Mouse (Mus musculus) ovary, adult 10 weeks (tissue): ENCODE data around the gene Kifc1. TPM values are rescaled to one million over a fixed set of nuclear protein-coding genes. Genes with fewer than 3 reads are reported as not detected.

ENCODE experiments used
- polyA plus RNA-seq: library from polyadenylated mRNA; stranded (reverse); fragments of 350-450 nt; fragmentation: Illumina TruSeq; extraction: RNeasy Lipid Tissue Mini Kit (QIAGEN cat#74804); gene quantifications from one replicate; pipeline ENCODE4 v1.2.3, GENCODE M21; 2014

Kifc1 gene
- 4.2 TPM for polyA plus RNA-seq

DNA sequence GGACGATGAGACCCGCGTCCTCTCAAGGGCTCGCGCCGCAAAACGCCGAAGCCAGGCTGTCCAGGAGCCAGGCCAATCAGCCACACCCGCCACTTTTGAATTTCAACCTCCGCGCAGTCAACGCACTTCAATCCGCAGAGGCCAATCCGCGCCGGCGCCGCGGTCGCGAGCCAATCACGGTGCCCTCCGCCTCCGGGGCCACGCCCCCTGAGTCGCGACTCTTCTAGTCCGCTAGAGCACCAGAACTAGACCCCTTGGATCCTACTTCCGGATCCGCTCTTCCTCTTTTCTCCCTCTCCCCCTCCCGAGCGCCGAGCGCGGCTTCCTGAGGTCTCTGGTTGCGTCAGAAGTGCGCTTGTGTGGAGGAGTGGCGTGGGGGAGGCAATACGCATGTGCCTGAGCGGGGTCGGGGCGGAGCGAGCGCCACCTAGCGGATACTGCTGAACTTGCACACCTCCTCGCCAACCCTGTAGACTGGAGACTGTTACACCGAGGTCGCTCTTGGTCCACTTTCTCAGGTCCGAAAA, at the start of gene Kifc1:
TSS of gene Kifc1 (minus strand) at position 129 of the 527 bp plus-strand sequence.

DNA sequence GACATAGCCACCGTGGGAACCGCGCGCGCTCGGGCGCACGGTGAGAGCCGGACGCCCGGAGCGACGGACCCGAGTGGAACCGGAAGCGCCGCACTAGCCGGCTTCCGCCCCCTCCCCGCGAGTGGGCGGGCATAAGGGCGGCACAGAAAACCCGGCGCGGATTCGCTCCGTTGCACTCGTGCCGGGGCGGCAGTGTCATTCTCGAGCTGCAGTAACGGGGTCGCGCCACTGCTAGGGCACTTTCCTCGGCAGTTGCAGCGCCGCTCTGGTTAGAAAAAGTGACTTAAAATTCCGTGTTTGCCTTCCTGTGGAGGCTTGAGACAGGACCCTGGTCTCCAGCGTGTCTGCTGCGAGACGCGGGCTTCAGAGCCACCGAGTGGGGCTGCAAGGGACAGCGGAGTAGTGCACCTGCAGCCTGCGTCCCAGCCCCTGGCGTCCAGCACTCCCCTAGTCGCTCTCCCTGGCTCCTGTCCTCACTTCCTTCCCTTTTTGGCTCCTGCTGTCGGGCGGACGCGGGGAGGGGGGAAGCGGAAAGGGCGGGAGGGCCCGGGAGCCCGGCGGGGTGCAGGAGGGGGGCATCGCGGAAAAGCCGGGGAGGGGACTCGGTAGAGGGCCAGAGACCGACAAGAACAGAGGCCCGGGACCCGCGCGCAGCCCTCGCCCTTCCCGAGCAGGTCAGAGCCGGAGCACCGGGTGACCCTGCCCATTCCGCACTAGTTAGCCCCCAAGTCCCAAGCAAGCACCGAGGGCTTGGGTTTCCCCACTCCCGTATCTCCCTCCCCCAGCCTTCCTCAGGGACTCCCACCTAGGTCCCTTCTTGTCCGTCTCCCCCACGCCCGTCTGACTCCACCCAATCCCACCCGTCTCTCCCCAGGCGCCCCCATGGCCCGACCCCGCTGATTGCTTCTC, 39.2 kb upstream of the Kifc1 start, which contains the start of gene Rgl2:
TSS of gene Rgl2 (plus strand) at position 173 of the 909 bp plus-strand sequence.

DNA sequence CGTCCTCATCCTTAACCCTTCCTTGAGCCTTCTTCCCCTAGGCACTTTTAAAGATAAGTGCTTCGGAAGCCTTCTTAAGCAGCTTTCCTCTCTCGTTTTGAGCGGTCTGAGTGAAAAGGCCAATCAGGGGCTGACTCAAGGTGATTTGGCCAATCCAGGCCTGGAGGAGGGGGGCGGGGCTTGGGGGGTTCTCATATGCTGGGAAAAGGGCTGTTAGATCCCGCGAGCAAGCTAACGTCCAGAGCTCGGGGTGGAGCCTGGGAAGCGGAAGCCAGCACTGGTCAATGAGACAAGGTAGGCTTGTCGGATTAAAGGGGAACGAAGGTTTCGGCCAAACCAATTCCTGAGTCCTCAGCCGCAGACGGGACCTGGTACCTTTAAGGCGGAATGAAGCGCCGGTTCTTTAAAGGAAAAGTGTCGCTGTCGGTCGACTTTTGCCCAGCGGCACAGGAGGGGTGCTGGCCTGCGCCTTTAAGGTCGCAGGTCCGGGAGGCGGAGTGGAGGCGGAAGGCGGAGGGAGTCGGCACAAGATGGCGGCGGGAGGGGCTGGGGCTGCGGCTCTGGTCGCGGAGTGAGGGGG, 25.3 kb upstream of the Kifc1 start, which contains the start of the genes Tapbp and Zbtb22:
TSS of gene Tapbp (plus strand) at position 229 of the 580 bp plus-strand sequence.
TSS of gene Zbtb22 (plus strand) at position 234 of the 580 bp plus-strand sequence.

DNA sequence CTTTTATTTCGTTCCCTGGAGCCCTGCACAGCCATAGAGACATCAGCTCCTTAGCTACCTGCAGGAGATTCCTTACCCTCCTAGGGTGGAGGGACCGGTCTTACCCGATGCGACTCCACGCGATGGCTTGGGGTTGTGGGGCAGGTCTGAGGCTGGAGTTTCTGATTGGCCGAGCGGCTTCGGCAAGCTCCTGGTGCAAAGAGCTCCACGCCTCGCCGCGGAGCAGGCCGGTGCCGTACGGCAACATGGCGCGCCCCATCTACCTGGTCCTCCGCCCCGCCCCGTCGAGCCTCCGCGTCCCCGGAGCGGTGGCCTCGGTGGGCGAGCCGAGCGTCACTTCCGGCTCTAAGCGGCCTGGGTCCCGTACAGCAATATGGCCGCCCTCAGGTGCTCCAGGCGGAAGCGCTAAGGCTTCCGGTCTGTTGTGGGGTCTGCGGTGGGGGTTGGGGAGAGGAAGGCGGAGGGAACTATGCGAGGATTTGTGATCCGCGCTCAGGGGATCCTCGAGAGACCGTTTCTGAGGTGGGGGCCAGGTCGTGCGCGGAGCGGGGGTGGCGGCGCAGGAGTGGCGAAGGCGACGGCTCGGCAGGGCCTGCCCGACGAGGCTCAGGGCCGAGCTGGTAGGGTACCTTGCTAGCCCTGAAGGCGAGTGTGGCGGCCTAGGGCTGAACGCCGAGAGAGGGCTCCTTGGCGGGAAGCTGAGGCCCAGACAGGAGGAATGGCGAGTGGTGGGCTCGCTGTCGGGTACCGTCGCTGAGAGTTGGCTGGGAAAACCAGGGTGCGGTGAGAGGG, 18.8 kb upstream of the Kifc1 start, which contains the start of gene Daxx:
TSS of gene Daxx (plus strand) at position 338 of the 792 bp plus-strand sequence.

DNA sequence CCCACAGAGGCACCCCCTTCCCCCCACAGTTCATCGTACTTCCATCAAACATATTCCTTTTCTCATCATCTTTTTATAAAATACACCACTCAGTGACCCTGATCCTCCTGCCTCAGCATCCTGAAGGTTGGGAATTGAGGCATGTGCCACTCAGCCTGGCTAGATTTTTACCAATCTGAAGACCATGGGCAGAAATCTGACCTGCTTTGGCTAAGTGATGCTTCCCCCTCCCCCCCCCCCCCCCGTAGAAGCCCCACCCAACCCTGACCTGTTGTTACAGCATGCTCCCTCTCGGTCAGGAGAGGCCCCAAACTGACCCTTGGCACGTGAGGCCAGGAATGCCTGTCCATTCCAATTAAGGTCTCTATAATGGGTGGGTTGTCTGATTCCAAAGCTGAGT, 14.4 kb upstream of the Kifc1 start, which contains the start of gene Platr17:
TSS of gene Platr17 (plus strand) at position 301 of the 400 bp plus-strand sequence.

DNA sequence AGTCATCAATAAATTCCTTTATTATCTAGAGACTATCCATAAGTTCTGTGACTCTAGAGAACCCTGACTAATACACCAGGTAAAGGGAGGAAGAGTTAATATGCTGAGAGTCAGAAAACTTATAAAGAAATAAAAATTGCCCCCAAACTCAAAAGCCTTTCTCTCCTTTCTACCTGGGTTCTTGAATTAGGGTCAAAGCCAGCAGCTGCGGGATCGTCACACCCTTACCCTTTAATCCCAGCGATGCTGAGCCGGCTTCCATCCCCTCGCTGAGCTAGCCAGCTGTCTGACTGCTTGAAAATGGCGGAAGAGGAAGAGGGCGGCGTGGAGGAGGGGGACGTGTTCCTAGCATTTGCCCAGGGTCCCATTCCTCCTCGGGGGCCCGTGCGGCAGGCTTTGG, 16.9 kb downstream of the Kifc1 start, which contains the start of gene Gm7029:
TSS of gene Gm7029 (plus strand) at position 301 of the 400 bp plus-strand sequence.

DNA sequence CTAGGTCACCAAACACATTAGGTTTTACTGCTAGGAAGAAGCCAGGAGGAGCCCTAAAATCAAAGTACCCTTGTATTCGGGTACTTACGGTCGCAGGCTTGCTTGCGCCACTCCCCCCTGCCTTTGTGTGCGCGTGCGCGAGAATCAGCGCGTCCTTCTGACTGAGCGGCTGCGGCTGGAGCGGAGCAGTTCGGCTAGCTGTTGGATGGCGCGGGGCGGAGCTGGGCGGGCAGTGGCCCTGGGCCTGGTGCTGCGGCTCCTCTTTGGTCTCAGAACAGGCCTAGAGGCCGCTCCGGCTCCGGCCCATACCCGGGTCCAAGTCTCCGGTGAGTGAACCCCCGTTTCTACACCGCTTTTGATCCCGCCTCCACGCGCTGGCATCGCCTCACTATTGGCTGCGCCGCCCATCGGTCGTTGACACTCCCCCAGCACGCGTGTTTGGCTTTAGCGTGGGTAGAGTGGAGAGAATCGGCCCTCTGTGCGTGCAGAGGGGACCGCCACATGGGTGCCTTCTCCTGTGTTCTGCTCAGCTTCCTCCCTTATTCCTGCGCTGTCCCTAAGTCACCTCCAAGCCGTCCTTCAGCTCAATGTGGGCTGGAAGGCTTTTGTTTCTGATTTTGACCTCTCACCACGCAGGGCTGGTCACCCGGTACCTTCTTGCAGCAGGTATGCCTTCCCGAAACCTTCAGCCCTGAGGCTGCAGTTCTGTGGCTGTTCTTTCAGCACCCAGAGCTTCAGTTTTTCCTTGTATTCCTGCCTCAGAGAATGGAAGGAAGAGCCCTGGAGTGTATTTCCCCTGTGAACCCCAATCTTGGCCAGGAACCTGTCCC, 47.3 kb downstream of the Kifc1 start, which contains the start of gene Cd320:
TSS of gene Cd320 (plus strand) at position 126 of the 830 bp plus-strand sequence.

Other genes starting within 250 kb of the Kifc1 start
- gene Hnrnpm, start 203.8 kb downstream of the Kifc1 start, polyA plus RNA-seq, result 627 TPM
- gene March2, start 172.0 kb downstream of the Kifc1 start, polyA plus RNA-seq, result 16.3 TPM
- gene Rab11b, start 130.1 kb downstream of the Kifc1 start, polyA plus RNA-seq, result 36.7 TPM
- gene Angptl4, start 108.8 kb downstream of the Kifc1 start, polyA plus RNA-seq, result 5.5 TPM
- gene Kank3, start 80.1 kb downstream of the Kifc1 start, polyA plus RNA-seq, result 5.6 TPM
- gene Rps28, start 66.1 kb downstream of the Kifc1 start, polyA plus RNA-seq, result 90.3 TPM
- 14.1 TPM for gene Ndufa7, start 66.1 kb downstream of the Kifc1 start, polyA plus RNA-seq
- gene Cd320, start 47.6 kb downstream of the Kifc1 start, polyA plus RNA-seq, result 9.6 TPM
- gene Gm7029, start 16.8 kb downstream of the Kifc1 start, polyA plus RNA-seq, result not detected
- not detected for gene Platr17, start 14.5 kb upstream of the Kifc1 start, polyA plus RNA-seq
- gene Daxx, start 18.8 kb upstream of the Kifc1 start, polyA plus RNA-seq, result 6.0 TPM
- gene Tapbp, start 25.2 kb upstream of the Kifc1 start, polyA plus RNA-seq, result 33.7 TPM
- gene Zbtb22, start 25.2 kb upstream of the Kifc1 start, polyA plus RNA-seq, result 1.7 TPM
- gene Rgl2, start 38.9 kb upstream of the Kifc1 start, polyA plus RNA-seq, result 1.9 TPM
- 15.3 TPM for gene Pfdn6, start 49.7 kb upstream of the Kifc1 start, polyA plus RNA-seq
- 0.74 TPM for gene Wdr46, start 50.0 kb upstream of the Kifc1 start, polyA plus RNA-seq
- 0.29 TPM for gene B3galt4, start 60.8 kb upstream of the Kifc1 start, polyA plus RNA-seq
- 3.7 TPM for gene Vps52, start 65.2 kb upstream of the Kifc1 start, polyA plus RNA-seq
- 24.9 TPM for gene Rps18, start 65.3 kb upstream of the Kifc1 start, polyA plus RNA-seq
- 77.3 TPM for gene H2-K1, start 109.7 kb upstream of the Kifc1 start, polyA plus RNA-seq
- gene Ring1, start 134.0 kb upstream of the Kifc1 start, polyA plus RNA-seq, result 1.5 TPM
- gene H2-Ke6, start 137.4 kb upstream of the Kifc1 start, polyA plus RNA-seq, result not detected
- gene Slc39a7, start 141.0 kb upstream of the Kifc1 start, polyA plus RNA-seq, result 1.2 TPM
- gene Rxrb, start 141.2 kb upstream of the Kifc1 start, polyA plus RNA-seq, result 1.2 TPM
- not detected for gene Col11a2, start 148.8 kb upstream of the Kifc1 start, polyA plus RNA-seq
- not detected for gene H2-Oa, start 201.7 kb upstream of the Kifc1 start, polyA plus RNA-seq
- not detected for gene H2-DMa, start 228.9 kb upstream of the Kifc1 start, polyA plus RNA-seq
- gene Brd2, start 232.0 kb upstream of the Kifc1 start, polyA plus RNA-seq, result 266 TPM